ENCODE assay signal across 21 mouse cellular contexts in genomic region chr11:117305509-117306188, GRCm38 (mm10).
A peak's percentile ranks its signal among the peaks of the same experiment; 100 is the strongest.
DNase-seq lines count a peak whose midpoint lies in the region; ATAC-seq lines count a peak whose summit lies in the region.
"Had no signal": no experiment of that assay in that cellular context is flagged by ENCODE, and none has a peak within 500 bp of the region (broad histone marks: within the 10 kb centered on the region; RNA-seq: fewer than 3 reads in every experiment).

No protein-coding gene starts in this region.

- no peak for ATAC-seq in cerebellum, adult (ENCODE audit: insufficient number of reproducible peaks, low FRiP score, low TSS enrichment)
- ATAC-seq in megakaryocyte, adult 5-6 weeks (ENCODE audit: poor library complexity, severe bottlenecking): no peak
- ATAC-seq: forebrain, embryonic 13.5 days; hindbrain, postnatal 0 days; liver, postnatal 0 days had no signal

- H3K36me3 ChIP-seq in megakaryocyte, embryonic 14.5 days (replicated peaks; ENCODE audit: low read length): peaks cover 21% of the 10 kb centered on the region
- H3K36me3 ChIP-seq: embryonic facial prominence, embryonic 12.5 days; heart, embryonic 15.5 days had no signal

- peak; percentile 44 to 55 for DNase-seq in cerebellum, adult 18-20 months
- DNase-seq in Muller cell, postnatal 12 days (ENCODE audit: inconsistent ontology term): peak; percentile 68
- no peak for DNase-seq in right cerebral cortex, postnatal 14 days
- no peak for DNase-seq in left cerebral cortex, adult 8-10 months (ENCODE audit: low spot score in 2 of 2)
- DNase-seq: cerebellum, adult 11-12 months; gastrocnemius, postnatal 10 days; heart, postnatal 4 days; kidney, adult 2 months; kidney, postnatal 14 days; left cerebral cortex, postnatal 4 days; liver, postnatal 0 days; lung, postnatal 14 days had no signal

- H3K4me3 ChIP-seq in megakaryocyte, embryonic 14.5 days (replicated peaks): peak overlapping the region; percentile 4
- H3K4me3 ChIP-seq: embryonic facial prominence, embryonic 12.5 days; erythroblast, embryonic 14.5 days; forebrain, embryonic 13.5 days; heart, embryonic 15.5 days; layer of hippocampus, adult 2 months had no signal

- peaks cover 75% of the 10 kb centered on the region for H3K4me1 ChIP-seq in megakaryocyte, embryonic 14.5 days

- H3K9me3 ChIP-seq in megakaryocyte, embryonic 14.5 days: peaks cover 10% of the 10 kb centered on the region
- H3K9me3 ChIP-seq: embryonic facial prominence, embryonic 12.5 days; forebrain, embryonic 13.5 days; heart, embryonic 15.5 days had no signal

- H3K27me3 ChIP-seq in megakaryocyte, embryonic 14.5 days (replicated peaks): no peaks in the 10 kb centered on the region
- H3K27me3 ChIP-seq: embryonic facial prominence, embryonic 12.5 days; forebrain, embryonic 13.5 days; heart, embryonic 15.5 days had no signal

Comparison
In these comparisons a context has a peak if more than half of its experiments do, and no peak if none do; other contexts are left out.
1. DNase-seq: peak in cerebellum, adult 18-20 months (2 of 2) and Muller cell, postnatal 12 days (single experiment); none in right cerebral cortex, postnatal 14 days (single experiment) and left cerebral cortex, adult 8-10 months (0 of 2).